Mouse (Mus musculus): ENCODE results near the gene Grhpr. TPM values are rescaled to one million over a fixed set of nuclear protein-coding genes. Genes with fewer than 3 reads are reported as not detected.

Gene Grhpr
- polyA plus RNA-seq, 1 experiment from 2014 or later: 59.0 TPM

DNA sequence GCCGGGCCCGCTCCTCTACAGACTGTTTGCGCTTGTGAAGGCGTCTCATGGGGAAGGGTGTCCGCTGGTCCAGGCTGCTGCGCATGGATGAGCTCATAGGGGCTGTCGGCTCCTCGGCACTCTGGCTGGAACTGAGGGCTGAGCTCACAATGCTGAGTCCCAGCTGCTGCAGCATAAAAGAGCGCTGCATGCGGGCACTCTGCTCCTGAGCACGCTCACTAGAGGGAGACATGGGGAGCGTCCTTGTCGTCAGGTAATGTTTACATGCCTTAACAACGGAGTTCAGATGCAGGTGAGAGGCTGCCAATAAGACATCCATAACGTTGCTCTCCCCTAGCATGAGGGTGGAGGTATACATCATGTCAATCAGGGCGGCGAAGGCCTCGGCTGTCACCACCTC lies 13.6 kb downstream of the Grhpr start:
- Histone ChIP-seq H3K36me3 (peaks cover 40% of the 10 kb centered on the region), H3K4me3 (replicated peaks) (no peak overlapping the region), H3K27ac (replicated peaks) (no peak overlapping the region), H3K9ac (no peak overlapping the region), H3K27me3 (no peaks in the 10 kb centered on the region), H3K4me1 (no peaks in the 10 kb centered on the region; the same call in 1 of the 2 replicates), H3K4me2 (replicated peaks) (no peak overlapping the region), H3K9me3 (replicated peaks) (no peaks in the 10 kb centered on the region)
- ATAC-seq (ENCODE audit: insufficient number of reproducible peaks, low FRiP score, low TSS enrichment, low read depth): no peak
- WGBS: 85% methylated on average over 18 of the region's 18 CpGs

DNA sequence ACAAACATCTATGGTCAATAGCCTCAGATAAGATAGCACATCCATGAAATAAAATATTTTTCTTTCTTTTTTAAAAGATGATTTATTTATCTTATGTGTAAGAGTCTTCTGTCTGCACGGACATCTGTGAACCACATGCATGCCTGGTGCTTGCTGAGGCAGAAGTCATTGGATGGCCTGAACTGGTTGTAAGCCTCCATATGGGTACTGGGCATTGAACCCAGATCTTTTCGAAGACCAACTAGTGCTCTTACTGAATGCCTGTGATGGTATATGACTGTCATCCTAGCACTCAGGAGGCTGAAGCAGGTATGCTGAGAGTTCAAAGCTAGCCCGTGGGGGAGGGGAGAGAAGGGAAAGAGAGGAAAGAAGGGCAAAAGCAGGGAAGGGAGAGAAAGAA lies 16.9 kb downstream of the Grhpr start:
- Histone ChIP-seq H3K4me3 (replicated peaks) (no peak overlapping the region), H3K4me2 (replicated peaks) (no peak overlapping the region), H3K9me3 (replicated peaks) (no peaks in the 10 kb centered on the region), H3K4me1 (no peaks in the 10 kb centered on the region; the same call in 1 of the 2 replicates), H3K36me3 (peaks cover 17% of the 10 kb centered on the region), H3K9ac (no peak overlapping the region), H3K27ac (replicated peaks) (no peak overlapping the region), H3K27me3 (no peaks in the 10 kb centered on the region)
- ATAC-seq (ENCODE audit: insufficient number of reproducible peaks, low FRiP score, low TSS enrichment, low read depth): no peak
- WGBS: 68% methylated on average over 3 of the region's 3 CpGs

DNA sequence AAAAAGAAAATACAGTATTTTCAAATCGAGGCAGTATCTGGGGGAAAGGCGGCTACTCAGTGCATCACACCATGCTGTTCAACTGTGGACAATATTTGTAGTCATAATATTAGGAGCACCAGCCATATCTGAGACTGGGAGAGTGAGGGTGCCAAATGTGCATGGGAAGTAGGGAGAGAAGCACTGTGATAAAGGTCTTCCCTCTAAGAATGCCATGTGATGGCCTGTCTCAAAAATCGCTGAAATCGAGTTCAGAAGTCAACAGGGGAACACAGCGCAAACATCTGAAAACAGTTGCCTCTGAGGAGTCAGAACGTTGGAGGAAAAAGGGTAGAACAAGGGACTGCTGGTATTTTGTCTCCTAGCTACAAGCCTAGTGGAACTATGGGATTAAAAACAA lies 18.8 kb downstream of the Grhpr start:
- Histone ChIP-seq H3K4me3 (replicated peaks) (no peak overlapping the region), H3K4me2 (replicated peaks) (no peak overlapping the region), H3K4me1 (no peaks in the 10 kb centered on the region; the same call in 1 of the 2 replicates), H3K27ac (replicated peaks) (no peak overlapping the region), H3K27me3 (no peaks in the 10 kb centered on the region), H3K36me3 (peaks cover 2% of the 10 kb centered on the region; the same call in 1 of the 2 replicates), H3K9ac (no peak overlapping the region), H3K9me3 (replicated peaks) (no peaks in the 10 kb centered on the region)
- no peak for ATAC-seq (ENCODE audit: insufficient number of reproducible peaks, low FRiP score, low TSS enrichment, low read depth)
- 79% methylated on average over 6 of the region's 6 CpGs for WGBS

DNA sequence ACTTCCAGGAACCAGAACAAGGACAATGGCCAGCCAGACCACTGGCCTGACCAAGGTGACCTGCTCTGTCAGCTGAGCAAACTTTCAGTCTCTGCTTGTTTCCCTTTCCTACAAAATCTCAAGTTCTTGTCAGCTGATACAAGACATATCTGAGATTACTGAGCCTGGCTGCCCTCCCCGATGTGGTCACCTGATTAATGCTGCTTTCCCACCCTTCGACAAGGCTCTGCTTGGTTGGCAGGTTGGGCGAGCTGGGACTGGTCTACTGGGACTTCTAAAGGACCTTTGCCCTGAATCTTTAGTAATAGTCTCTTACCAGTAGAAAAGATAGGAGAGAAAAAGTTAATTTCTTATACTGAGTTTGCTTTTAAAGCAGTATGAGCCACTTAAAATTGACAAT lies 24.3 kb downstream of the Grhpr start:
- H3K36me3 ChIP-seq: no peaks in the 10 kb centered on the region
- no peak overlapping the region for H3K4me2 ChIP-seq (replicated peaks)
- 66% methylated on average over 3 of the region's 3 CpGs for WGBS
- no peaks in the 10 kb centered on the region for H3K9me3 ChIP-seq (replicated peaks)
- H3K9ac ChIP-seq: no peak overlapping the region
- H3K4me3 ChIP-seq (replicated peaks): no peak overlapping the region
- no peak for ATAC-seq (ENCODE audit: insufficient number of reproducible peaks, low FRiP score, low TSS enrichment, low read depth)
- peaks cover 9% of the 10 kb centered on the region for H3K4me1 ChIP-seq
- H3K27ac ChIP-seq (replicated peaks): no peak overlapping the region
- no peaks in the 10 kb centered on the region for H3K27me3 ChIP-seq

DNA sequence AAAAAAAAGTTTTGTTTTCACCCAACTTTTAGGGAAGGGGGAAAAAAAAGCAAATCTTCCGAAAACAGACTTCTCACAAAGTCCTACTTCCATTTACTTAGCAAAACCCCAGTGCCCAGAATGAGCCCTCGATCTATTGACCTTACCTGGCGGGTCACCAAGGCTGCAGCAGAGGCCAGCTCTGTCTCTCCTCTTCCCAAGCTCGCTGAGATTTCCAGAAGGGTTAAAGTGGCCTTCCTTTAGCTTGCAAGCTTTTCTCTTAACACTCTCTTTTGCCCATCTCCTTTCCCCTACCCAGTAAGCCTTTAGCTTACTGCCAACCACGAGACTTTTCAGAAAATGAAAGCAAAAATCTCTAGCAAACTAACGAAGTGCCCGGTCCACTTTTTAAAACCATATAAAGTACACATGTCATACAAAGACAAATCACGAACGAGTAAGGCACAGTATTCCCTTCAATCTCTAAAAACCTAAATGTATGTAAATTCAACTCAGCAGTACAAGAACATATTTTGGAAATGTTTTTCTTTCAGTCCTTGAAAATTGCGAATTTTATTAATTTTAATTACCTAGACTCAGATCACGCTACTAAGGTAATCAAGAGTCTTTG lies 29.7 kb downstream of the Grhpr start:
- H3K36me3 ChIP-seq: no peaks in the 10 kb centered on the region
- H3K4me2 ChIP-seq (replicated peaks): peak overlapping the region; percentile 53
- no peaks in the 10 kb centered on the region for H3K27me3 ChIP-seq
- WGBS: 5% methylated on average over 11 of the region's 11 CpGs
- H3K4me3 ChIP-seq (replicated peaks): peak overlapping the region; percentile 84
- no peaks in the 10 kb centered on the region for H3K9me3 ChIP-seq (replicated peaks)
- H3K4me1 ChIP-seq: peaks cover 20% of the 10 kb centered on the region
- no peak for ATAC-seq (ENCODE audit: insufficient number of reproducible peaks, low FRiP score, low TSS enrichment, low read depth)
- H3K9ac ChIP-seq: peak overlapping the region; percentile 63
- H3K27ac ChIP-seq (replicated peaks): peak overlapping the region; percentile 95

DNA sequence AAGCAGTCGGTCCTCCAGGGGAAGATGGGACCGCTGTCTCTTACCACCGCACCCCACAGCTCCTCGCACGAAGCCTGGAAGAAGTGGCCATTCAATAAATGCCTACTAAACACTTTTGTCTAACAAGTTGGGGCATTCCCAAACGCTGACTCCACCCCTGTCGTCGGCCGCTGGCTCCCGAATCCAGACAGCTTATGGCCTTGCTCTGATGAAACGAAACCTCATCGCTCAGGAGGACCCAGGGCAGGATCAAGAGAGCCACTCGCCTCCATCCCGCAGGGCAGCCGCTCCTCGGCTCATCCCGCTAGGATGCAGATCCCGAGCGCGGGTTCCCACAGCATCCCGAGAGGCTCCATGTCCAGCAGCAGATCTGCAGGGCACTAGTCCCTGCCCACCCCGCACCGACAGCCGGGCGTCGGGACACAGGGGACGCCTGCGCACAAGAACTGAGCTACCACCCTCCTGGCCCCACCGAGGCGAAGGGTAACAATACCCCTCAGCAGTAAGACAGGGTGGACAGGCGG lies 30.4 kb downstream of the Grhpr start:
- Histone ChIP-seq H3K4me3 (replicated peaks) (peak overlapping the region; percentile 84), H3K9me3 (replicated peaks) (no peaks in the 10 kb centered on the region), H3K4me1 (peaks cover 20% of the 10 kb centered on the region), H3K27me3 (no peaks in the 10 kb centered on the region), H3K9ac (peak overlapping the region; percentile 63), H3K27ac (replicated peaks) (peak overlapping the region; percentile 95), H3K4me2 (replicated peaks) (peak overlapping the region; percentile 53), H3K36me3 (no peaks in the 10 kb centered on the region)
- under 1% methylated on average over 31 of the region's 31 CpGs for WGBS
- ATAC-seq (ENCODE audit: insufficient number of reproducible peaks, low FRiP score, low TSS enrichment, low read depth): peak; percentile 71

DNA sequence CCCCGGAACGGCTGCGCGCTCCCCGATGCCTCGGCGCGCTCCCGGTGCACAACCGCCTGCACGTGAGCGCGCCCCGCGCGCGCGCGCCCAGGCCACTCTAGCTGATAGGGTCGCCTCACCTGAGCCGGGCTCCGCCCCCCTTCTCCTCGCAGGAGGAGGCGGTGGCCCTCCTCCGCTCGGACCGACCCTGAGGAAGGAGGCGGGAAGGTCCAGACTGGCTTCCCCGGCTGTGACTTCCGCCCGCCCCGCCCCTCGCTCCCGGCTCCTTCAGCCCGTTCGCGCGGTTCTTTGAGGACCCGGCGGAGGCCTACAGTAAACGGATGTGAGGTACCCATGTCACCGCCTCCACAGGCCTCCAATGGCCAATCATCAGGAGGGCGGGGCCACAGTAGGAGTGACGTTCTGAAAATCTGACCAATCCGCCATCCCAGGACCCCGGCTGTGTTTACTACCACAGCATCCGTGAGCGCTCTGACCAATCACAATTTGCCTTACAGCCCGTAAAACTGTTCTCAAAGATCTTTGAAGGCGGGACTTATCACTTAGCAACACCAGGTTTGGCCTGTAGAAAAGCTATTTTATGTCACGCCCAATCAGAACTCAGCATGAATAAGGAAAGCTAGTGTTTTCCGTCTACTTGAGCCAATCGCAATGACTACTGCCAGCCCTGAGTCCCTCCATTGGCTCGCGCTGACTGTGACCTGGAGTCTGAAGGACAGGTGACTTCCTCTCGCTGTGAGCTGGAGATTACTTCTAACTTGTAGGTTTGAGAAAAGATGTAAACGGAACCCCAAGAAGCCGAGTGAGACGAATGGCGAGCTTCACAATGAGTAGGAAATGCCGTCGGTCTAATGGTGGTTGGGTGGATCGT lies 31.1 kb downstream of the Grhpr start, which contains the start of gene Zbtb5:
Zbtb5 (minus strand) TSS at position 308 of the 871 bp plus-strand sequence.
- under 1% methylated on average over 60 of the region's 63 CpGs for WGBS
- Histone ChIP-seq H3K36me3 (no peaks in the 10 kb centered on the region), H3K27me3 (no peaks in the 10 kb centered on the region), H3K4me3 (replicated peaks) (peak within 1 kb of the TSS; percentile 84), H3K4me1 (peaks cover 20% of the 10 kb centered on the region), H3K27ac (replicated peaks) (peak within 1 kb of the TSS; percentile 95), H3K4me2 (replicated peaks) (peak within 1 kb of the TSS; percentile 53), H3K9ac (peak within 1 kb of the TSS; percentile 63), H3K9me3 (replicated peaks) (no peaks in the 10 kb centered on the region)
- peak; percentile 99 for ATAC-seq (ENCODE audit: insufficient number of reproducible peaks, low FRiP score, low TSS enrichment, low read depth)

DNA sequence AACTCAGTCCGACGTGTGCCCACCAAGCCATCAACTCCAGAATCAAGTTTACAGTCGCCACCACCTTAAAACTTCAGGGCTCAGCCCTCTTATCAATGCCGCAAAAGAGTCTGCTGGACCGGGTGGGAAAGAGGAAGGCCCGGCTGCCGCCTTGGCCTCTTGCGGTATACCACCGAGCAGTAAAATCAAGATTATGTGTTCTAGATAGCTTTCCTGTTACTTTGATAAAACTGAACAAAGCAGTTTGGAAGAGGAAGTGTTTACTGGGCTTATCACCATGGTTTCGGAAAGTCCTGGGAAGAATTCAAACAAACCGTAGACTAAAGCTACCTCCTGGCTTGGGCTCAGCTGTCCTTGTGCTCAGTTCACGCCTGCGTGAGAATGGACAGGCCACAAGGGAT lies 31.8 kb downstream of the Grhpr start:
- Histone ChIP-seq H3K9ac (peak overlapping the region; percentile 55), H3K4me3 (replicated peaks) (peak overlapping the region; percentile 84), H3K27me3 (no peaks in the 10 kb centered on the region), H3K27ac (replicated peaks) (peak overlapping the region; percentile 80), H3K4me1 (peaks cover 22% of the 10 kb centered on the region), H3K9me3 (replicated peaks) (no peaks in the 10 kb centered on the region), H3K4me2 (replicated peaks) (peak overlapping the region; percentile 52), H3K36me3 (no peaks in the 10 kb centered on the region)
- WGBS: under 1% methylated on average over 13 of the region's 13 CpGs
- ATAC-seq (ENCODE audit: insufficient number of reproducible peaks, low FRiP score, low TSS enrichment, low read depth): no peak

DNA sequence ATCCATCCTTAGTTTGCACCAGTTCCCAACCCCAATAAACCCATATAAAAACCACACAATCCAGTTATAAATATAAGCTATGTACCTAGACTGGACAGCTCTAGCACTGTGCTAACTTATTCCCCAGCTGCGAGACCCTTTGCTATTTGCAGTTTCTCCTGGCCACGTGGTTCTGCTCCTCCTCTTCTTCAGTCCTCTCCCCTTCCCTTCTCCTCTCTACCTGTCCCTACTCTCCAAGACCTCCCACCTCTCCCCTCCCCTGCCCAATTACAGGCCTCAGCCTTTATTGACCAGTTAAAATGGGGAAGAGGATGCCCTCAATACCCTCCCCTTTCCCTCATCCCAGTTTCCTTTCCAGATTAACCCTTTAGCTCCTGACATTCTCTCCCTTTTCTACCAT lies 32.3 kb downstream of the Grhpr start:
- H3K4me2 ChIP-seq (replicated peaks): peak overlapping the region; percentile 52
- no peaks in the 10 kb centered on the region for H3K27me3 ChIP-seq
- WGBS: 5% methylated on average over 2 of the region's 2 CpGs
- H3K27ac ChIP-seq (replicated peaks): no peak overlapping the region
- no peaks in the 10 kb centered on the region for H3K9me3 ChIP-seq (replicated peaks)
- ATAC-seq (ENCODE audit: insufficient number of reproducible peaks, low FRiP score, low TSS enrichment, low read depth): no peak
- H3K4me3 ChIP-seq (replicated peaks): peak overlapping the region; percentile 84
- peaks cover 26% of the 10 kb centered on the region for H3K4me1 ChIP-seq
- H3K9ac ChIP-seq: peak overlapping the region; percentile 55; the same call in 1 of the 2 replicates
- no peaks in the 10 kb centered on the region for H3K36me3 ChIP-seq

DNA sequence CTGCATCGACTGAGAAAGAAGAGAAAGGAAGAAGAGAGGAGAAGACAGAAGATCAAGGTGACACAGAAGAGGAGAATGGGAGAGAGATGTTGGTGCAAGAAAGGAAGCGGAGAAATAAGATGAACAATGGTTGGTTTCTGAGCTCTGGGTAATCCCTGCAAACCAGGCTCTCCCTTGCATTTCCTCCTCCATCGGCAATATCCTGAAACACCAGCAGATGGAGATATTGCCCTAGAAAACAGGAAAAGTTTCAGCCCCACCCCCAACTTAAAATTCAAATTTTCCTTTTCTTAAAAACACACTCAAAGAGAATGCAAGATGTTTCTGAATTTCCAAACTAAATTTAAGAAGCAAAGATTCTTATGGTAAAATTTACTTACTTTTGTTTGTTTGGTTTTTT lies 34.4 kb downstream of the Grhpr start:
- no peak overlapping the region; the same call in 1 of the 2 replicates for H3K9ac ChIP-seq
- no peaks in the 10 kb centered on the region for H3K27me3 ChIP-seq

DNA sequence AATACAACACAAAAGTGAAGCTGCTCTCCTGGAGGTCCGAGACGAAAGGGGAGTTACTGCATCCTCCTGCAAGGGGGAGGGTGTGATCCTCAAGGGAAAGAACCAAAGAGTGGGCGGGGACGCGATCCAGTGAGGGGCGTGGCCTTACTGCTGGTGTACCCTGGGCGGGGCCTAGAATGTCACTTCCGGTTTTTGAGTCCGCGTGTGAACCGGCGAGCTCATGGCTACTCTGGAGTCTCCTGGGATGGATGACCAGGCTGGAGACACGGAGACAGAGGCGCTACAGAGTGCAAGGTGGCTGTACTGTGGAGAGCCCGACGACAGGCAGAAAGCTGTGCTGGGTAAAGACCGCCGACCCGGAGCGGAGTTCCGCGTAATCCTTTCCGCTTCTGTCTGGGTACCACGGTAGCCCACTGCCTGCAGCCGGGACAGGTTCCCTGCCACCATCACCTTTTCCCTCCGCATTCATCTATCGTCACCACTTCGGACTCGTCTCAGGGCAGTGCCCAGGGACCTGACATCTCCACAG lies 37.3 kb downstream of the Grhpr start, which contains the start of gene Polr1e:
Polr1e (plus strand) TSS at position 132 of the 529 bp plus-strand sequence.
- no peak within 1 kb of the TSS for H3K27ac ChIP-seq (replicated peaks)
- ATAC-seq (ENCODE audit: insufficient number of reproducible peaks, low FRiP score, low TSS enrichment, low read depth): peak; percentile 84
- no peaks in the 10 kb centered on the region for H3K9me3 ChIP-seq (replicated peaks)
- peak within 1 kb of the TSS; percentile 66 for H3K4me3 ChIP-seq (replicated peaks)
- H3K4me1 ChIP-seq: peaks cover 24% of the 10 kb centered on the region
- peak within 1 kb of the TSS; percentile 83 for H3K4me2 ChIP-seq (replicated peaks)
- under 1% methylated on average over 29 of the region's 29 CpGs for WGBS
- no peaks in the 10 kb centered on the region for H3K27me3 ChIP-seq
- peak within 1 kb of the TSS; percentile 41 for H3K9ac ChIP-seq
- H3K36me3 ChIP-seq: peaks cover 7% of the 10 kb centered on the region; the same call in 1 of the 2 replicates

More for the DNA sequence above, 34.4 kb downstream of the Grhpr start:
- Histone ChIP-seq H3K27ac (replicated peaks) (no peak overlapping the region), H3K9me3 (replicated peaks) (no peaks in the 10 kb centered on the region), H3K36me3 (no peaks in the 10 kb centered on the region), H3K4me3 (replicated peaks) (no peak overlapping the region), H3K4me1 (peaks cover 33% of the 10 kb centered on the region), H3K4me2 (replicated peaks) (no peak overlapping the region)
- ATAC-seq (ENCODE audit: insufficient number of reproducible peaks, low FRiP score, low TSS enrichment, low read depth): no peak
- 7% methylated on average over 3 of the region's 3 CpGs for WGBS

All from embryonic facial prominence, embryonic 15.5 days (tissue).